Comparison of ENCODE assay signal across 8 mouse cellular contexts in the genomic region with DNA sequence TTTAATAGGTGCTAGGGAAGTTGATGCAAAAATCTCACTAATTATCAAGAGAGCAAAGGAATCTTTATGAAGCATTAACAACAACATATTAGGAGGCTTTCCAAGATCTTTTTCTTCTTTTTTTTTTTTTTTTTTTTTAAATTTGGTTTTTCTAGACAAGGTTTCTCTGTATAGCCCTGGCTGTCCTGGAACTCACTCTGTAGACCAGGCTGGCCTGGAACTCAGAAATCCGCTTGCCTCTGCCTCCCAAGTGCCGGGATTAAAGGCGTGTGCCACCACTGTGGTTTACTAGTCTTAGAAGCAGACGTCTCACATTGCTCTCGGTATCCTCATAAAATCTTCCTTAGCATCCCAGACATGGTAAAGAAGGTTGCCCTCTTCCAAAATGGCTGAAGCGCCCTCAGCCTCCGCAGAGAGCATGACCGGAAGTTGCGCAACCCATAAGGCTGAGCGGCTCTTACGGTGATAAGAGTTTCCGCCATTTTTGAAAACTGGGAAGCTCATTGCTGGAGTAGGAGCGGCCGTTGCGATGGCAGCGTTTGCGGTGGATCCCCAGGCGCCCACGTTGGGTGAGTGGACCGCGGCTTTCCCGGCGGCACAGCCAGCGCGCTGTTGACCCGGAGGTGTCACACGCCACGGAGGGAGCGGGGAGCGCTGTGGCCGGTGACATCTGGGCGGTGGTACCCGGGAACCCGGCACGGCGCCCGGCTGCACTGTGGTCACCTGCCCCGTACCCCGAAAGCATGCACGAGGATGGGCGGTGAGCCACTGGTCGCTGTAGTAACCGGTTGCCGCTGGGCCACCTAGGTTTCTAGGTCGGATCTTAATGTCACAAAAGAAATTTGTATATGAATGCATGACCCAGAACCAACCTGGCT. TPM values are rescaled to one million over a fixed set of nuclear protein-coding genes. Genes with fewer than 3 reads are reported as not detected.
DNase-seq lines count a peak whose midpoint lies in the region; ATAC-seq and TF ChIP-seq lines count a peak whose summit lies in the region.

No protein-coding gene starts in this region.

- H3K4me2 ChIP-seq in CH12.LX (ENCODE audit: insufficient read depth, low read depth, poor library complexity, severe bottlenecking): peak overlapping the region; percentile 53; the same call in 1 of the 2 replicates
- H3K4me2 ChIP-seq in forebrain, embryonic 11.5 days (ENCODE audit: low read depth, low read length, severe bottlenecking): peak overlapping the region; percentile 49
- H3K4me2 ChIP-seq in heart, postnatal 0 days (ENCODE audit: low read depth, low read length): peak overlapping the region; percentile 84
- peak overlapping the region; percentile 69 for H3K4me2 ChIP-seq in liver, embryonic 16.5 days (ENCODE audit: low read depth, low read length)
- H3K4me2 ChIP-seq in neural tube, embryonic 13.5 days: peak overlapping the region; percentile 63

- peak; percentile 98 for ATAC-seq in forebrain, embryonic 11.5 days (replicated peaks; ENCODE audit: low FRiP score)
- peak; percentile 97 for ATAC-seq in heart, postnatal 0 days (ENCODE audit: insufficient read depth, low read depth)
- ATAC-seq in liver, embryonic 16.5 days (ENCODE audit: low read depth): peak; percentile 97
- peak; percentile 99 for ATAC-seq in neural tube, embryonic 13.5 days (ENCODE audit: low read depth)

- no peaks in the 10 kb centered on the region for H3K9me3 ChIP-seq in CH12.LX (replicated peaks; ENCODE audit: low read length)
- H3K9me3 ChIP-seq in forebrain, embryonic 11.5 days (ENCODE audit: control insufficient read depth, low read length): no peaks in the 10 kb centered on the region
- H3K9me3 ChIP-seq in heart, postnatal 0 days (replicated peaks; ENCODE audit: control insufficient read depth, low read length): no peaks in the 10 kb centered on the region
- H3K9me3 ChIP-seq in liver, embryonic 16.5 days (replicated peaks; ENCODE audit: control insufficient read depth, low read length): no peaks in the 10 kb centered on the region
- no peaks in the 10 kb centered on the region for H3K9me3 ChIP-seq in neural tube, embryonic 13.5 days

- H3K79me2 ChIP-seq in CH12.LX (replicated peaks; ENCODE audit: control insufficient read depth, extremely low read depth, insufficient read depth, poor library complexity, severe bottlenecking): peaks cover 25% of the 10 kb centered on the region

- no peak for TF ChIP-seq EP300 in CH12.LX (IDR thresholded peaks at IDR 0.05; ENCODE audit: low read length)
- no peak for TF ChIP-seq EP300 in heart, postnatal 0 days (IDR thresholded peaks at IDR 0.05; ENCODE audit: low read depth)

- peaks cover 2 to 17% of the 10 kb centered on the region in 2 experiments for H3K36me3 ChIP-seq in CH12.LX (replicated peaks in 1 of 2; ENCODE audit: control insufficient read depth in 1 of 2, insufficient read depth in 1 of 2, low read length in 1 of 2)
- no peaks in the 10 kb centered on the region; the same call in 1 of the 2 replicates for H3K36me3 ChIP-seq in forebrain, embryonic 11.5 days (ENCODE audit: control insufficient read depth, insufficient read depth, low read length)
- H3K36me3 ChIP-seq in heart, postnatal 0 days (replicated peaks; ENCODE audit: control insufficient read depth, insufficient read depth, low read length): peaks cover 9% of the 10 kb centered on the region
- H3K36me3 ChIP-seq in liver, embryonic 16.5 days (ENCODE audit: control insufficient read depth, insufficient read depth): peaks cover 8% of the 10 kb centered on the region
- peaks cover 9% of the 10 kb centered on the region for H3K36me3 ChIP-seq in neural tube, embryonic 13.5 days
- H3K36me3 ChIP-seq in testis, adult 2 months (ENCODE audit: control insufficient read depth, insufficient read depth, low read length): peaks cover 4% of the 10 kb centered on the region

- H3K4me3 ChIP-seq in CH12.LX (replicated peaks in 1 of 3; ENCODE audit: low read depth in 2 of 3, low read length in 2 of 3, poor library complexity in 1 of 3): peak overlapping the region; percentile 94 to 97 (median 95)
- H3K4me3 ChIP-seq in forebrain, embryonic 11.5 days (ENCODE audit: low read depth, low read length): peak overlapping the region; percentile 77
- peak overlapping the region; percentile 65 for H3K4me3 ChIP-seq in heart, postnatal 0 days (ENCODE audit: low read depth, low read length)
- H3K4me3 ChIP-seq in liver, embryonic 16.5 days (ENCODE audit: low read depth, low read length): peak overlapping the region; percentile 94
- H3K4me3 ChIP-seq in neural tube, embryonic 13.5 days: peak overlapping the region; percentile 92
- peak overlapping the region; percentile 86 for H3K4me3 ChIP-seq in testis, adult 2 months (ENCODE audit: control insufficient read depth, low read depth, low read length)

- peaks cover 3 to 16% of the 10 kb centered on the region in 2 experiments; a peak in 3 of 4 replicates for H3K4me1 ChIP-seq in CH12.LX (ENCODE audit: control insufficient read depth in 1 of 2, insufficient read depth in 2 of 2)
- H3K4me1 ChIP-seq in forebrain, embryonic 11.5 days (replicated peaks; ENCODE audit: control insufficient read depth, insufficient read depth, low read length): 0 out of 2 replicates have a peak, but pooled peaks cover 2% of the 10 kb centered on the region
- peaks cover 4% of the 10 kb centered on the region; the same call in 1 of the 2 replicates for H3K4me1 ChIP-seq in heart, postnatal 0 days (ENCODE audit: control insufficient read depth, insufficient read depth)
- peaks cover 5% of the 10 kb centered on the region for H3K4me1 ChIP-seq in liver, embryonic 16.5 days (ENCODE audit: control insufficient read depth, low read depth, low read length)
- peaks cover 16% of the 10 kb centered on the region for H3K4me1 ChIP-seq in neural tube, embryonic 13.5 days (replicated peaks)
- no peaks in the 10 kb centered on the region for H3K4me1 ChIP-seq in testis, adult 2 months (ENCODE audit: control insufficient read depth, insufficient read depth, low read length)

- TF ChIP-seq POLR2A in CH12.LX (IDR thresholded peaks at IDR 0.05; ENCODE audit: low read depth, low read length): peak; percentile 79
- TF ChIP-seq POLR2A in testis, adult 2 months (IDR thresholded peaks at IDR 0.05; ENCODE audit: control insufficient read depth, low read depth, low read length): 0 out of 2 replicates have a peak, but pooled peaks have one; percentile 36

- no peak for TF ChIP-seq CTCF in CH12.LX (conservative IDR thresholded peaks at IDR 0.05 in 1 of 2, IDR thresholded peaks at IDR 0.05 in 1 of 2; ENCODE audit: low read depth in 2 of 2, low read length in 2 of 2)
- no peak for TF ChIP-seq CTCF in heart, postnatal 0 days (IDR thresholded peaks at IDR 0.05; ENCODE audit: low read depth)
- no peak for TF ChIP-seq CTCF in testis, adult 2 months (IDR thresholded peaks at IDR 0.05; ENCODE audit: control insufficient read depth, insufficient read depth, insufficient replicate concordance, low read depth, low read length)

- in situ Hi-C loops in CH12.LX (cut with MboI; ENCODE audit: low pct_ligation_motif_present, low pct_unique_long_range_greater_than_20kb, low sequenced_read_pairs): loop anchor here (25.0 kb wide), 1 partner anchor 301 kb away; no protein-coding TSS in a partner anchor

- under 1% methylated on average over 45 of the region's 45 CpGs for WGBS in forebrain, embryonic 11.5 days
- under 1% methylated on average over 45 of the region's 45 CpGs for WGBS in heart, postnatal 0 days
- under 1% methylated on average over 45 of the region's 45 CpGs for WGBS in liver, embryonic 16.5 days (ENCODE audit: insufficient replicate concordance)
- under 1% methylated on average over 45 of the region's 45 CpGs for WGBS in neural tube, embryonic 13.5 days

- H3K27me3 ChIP-seq in CH12.LX (replicated peaks): no peaks in the 10 kb centered on the region
- no peaks in the 10 kb centered on the region for H3K27me3 ChIP-seq in forebrain, embryonic 11.5 days (ENCODE audit: control insufficient read depth, insufficient read depth, low read length)
- no peaks in the 10 kb centered on the region for H3K27me3 ChIP-seq in heart, postnatal 0 days (ENCODE audit: control insufficient read depth, insufficient read depth, low read length)
- no peaks in the 10 kb centered on the region for H3K27me3 ChIP-seq in liver, embryonic 16.5 days (ENCODE audit: control insufficient read depth, insufficient read depth, low read depth, low read length)
- no peaks in the 10 kb centered on the region for H3K27me3 ChIP-seq in neural tube, embryonic 13.5 days
- H3K27me3 ChIP-seq in testis, adult 2 months (ENCODE audit: control insufficient read depth, insufficient read depth, low read length): no peaks in the 10 kb centered on the region

- peak overlapping the region; percentile 54 for H3K27ac ChIP-seq in CH12.LX (ENCODE audit: insufficient read depth, low read depth)
- peak overlapping the region; percentile 63 for H3K27ac ChIP-seq in forebrain, embryonic 11.5 days (ENCODE audit: low read depth, low read length)
- peak overlapping the region; percentile 58 for H3K27ac ChIP-seq in heart, postnatal 0 days (ENCODE audit: low read depth)
- H3K27ac ChIP-seq in liver, embryonic 16.5 days (ENCODE audit: low read length): peak overlapping the region; percentile 77
- peak overlapping the region; percentile 79 for H3K27ac ChIP-seq in neural tube, embryonic 13.5 days (replicated peaks)
- peak overlapping the region; percentile 74 for H3K27ac ChIP-seq in testis, adult 2 months (ENCODE audit: control insufficient read depth, insufficient read depth, low read depth, low read length)

- TF ChIP-seq RAD21 in CH12.LX (IDR thresholded peaks at IDR 0.05; ENCODE audit: low read depth, low read length): no peak

- dilution Hi-C loops in CH12.LX (cut with MboI; ENCODE audit: extremely low pct_ligation_motif_present, extremely low pct_unique_long_range_greater_than_20kb, low sequenced_read_pairs): no loop called here

- H3K9ac ChIP-seq in CH12.LX (ENCODE audit: insufficient read depth, low read depth): peak overlapping the region; percentile 97
- peak overlapping the region; percentile 66 for H3K9ac ChIP-seq in forebrain, embryonic 11.5 days (ENCODE audit: low read length)
- H3K9ac ChIP-seq in heart, postnatal 0 days (replicated peaks; ENCODE audit: low read depth, low read length): peak overlapping the region; percentile 55
- peak overlapping the region; percentile 90 for H3K9ac ChIP-seq in liver, embryonic 16.5 days (ENCODE audit: low read depth, low read length)
- H3K9ac ChIP-seq in neural tube, embryonic 13.5 days: peak overlapping the region; percentile 83

- DNase-seq in CH12.LX (ENCODE audit: extremely low read depth): peak; percentile 88
- DNase-seq in c-Kit-positive CD71-positive TER-119-negative erythroid progenitor cells, embryonic 14.5 days (ENCODE audit: low read depth): peak; percentile 82
- peak; percentile 93 for DNase-seq in forebrain, embryonic 11.5 days (ENCODE audit: low spot score)
- DNase-seq in heart, postnatal 0 days (ENCODE audit: low spot score): peak; percentile 82
- peak; percentile 95 for DNase-seq in kidney, postnatal 4 days

RNA-seq across cellular contexts. Expression of a gene that starts 21.6 kb away (rescaled TPM):
- total RNA-seq in CH12.LX (2012; rRNA removed): 37.9 and 51.0 TPM in 2 replicates
- 134 and 161 TPM in 2 replicates for total RNA-seq in CH12.LX (2014; rRNA removed)
- polyA plus RNA-seq in CH12.LX (2012; ENCODE audit: insufficient read length, low read depth): 49.0 and 53.2 TPM in 2 replicates
- polyA plus RNA-seq in forebrain, embryonic 11.5 days (2014; fragmentation: Nextera tagmentation; extraction: Ambion mirVana): 64.5 and 66.4 TPM in 2 replicates
- total RNA-seq in heart, postnatal 0 days (2014; rRNA removed; ENCODE audit: low replicate concordance): 7.1 and 15.0 TPM in 2 replicates
- polyA plus RNA-seq in heart, postnatal 0 days (2015; fragmentation: Nextera tagmentation; extraction: Ambion mirVana): 9.1 and 10.7 TPM in 2 replicates
- polyA plus RNA-seq in liver, embryonic 16.5 days (2015; fragmentation: Nextera tagmentation; extraction: Ambion mirVana): 21.7 and 26.0 TPM in 2 replicates
- 54.9 and 59.0 TPM in 2 replicates for polyA plus RNA-seq in neural tube, embryonic 13.5 days (2015; fragmentation: Nextera tagmentation; extraction: Ambion mirVana)
- polyA plus RNA-seq in testis, adult 2 months (2012; rRNA removed): 77.9 and 81.7 TPM in 2 replicates

RNA-seq across cellular contexts. Expression of a gene that starts 21.8 kb away (rescaled TPM):
- total RNA-seq in CH12.LX (2012; rRNA removed) (19.0 TPM in 2 replicates), CH12.LX (2014; rRNA removed) (27.3 and 29.8 TPM in 2 replicates)
- 22.7 and 23.1 TPM in 2 replicates for polyA plus RNA-seq in CH12.LX (2012; ENCODE audit: insufficient read length, low read depth)
- polyA plus RNA-seq in forebrain, embryonic 11.5 days (2014; fragmentation: Nextera tagmentation; extraction: Ambion mirVana): 17.7 and 19.6 TPM in 2 replicates
- 5.1 and 11.0 TPM in 2 replicates for total RNA-seq in heart, postnatal 0 days (2014; rRNA removed; ENCODE audit: low replicate concordance)
- 9.1 and 10.3 TPM in 2 replicates for polyA plus RNA-seq in heart, postnatal 0 days (2015; fragmentation: Nextera tagmentation; extraction: Ambion mirVana)
- 4.2 and 4.3 TPM in 2 replicates for polyA plus RNA-seq in liver, embryonic 16.5 days (2015; fragmentation: Nextera tagmentation; extraction: Ambion mirVana)
- 16.2 and 19.2 TPM in 2 replicates for polyA plus RNA-seq in neural tube, embryonic 13.5 days (2015; fragmentation: Nextera tagmentation; extraction: Ambion mirVana)
- polyA plus RNA-seq in testis, adult 2 months (2012; rRNA removed): 11.4 and 11.6 TPM in 2 replicates

RNA-seq across cellular contexts. Expression of a gene that starts 57.4 kb away (rescaled TPM):
- total RNA-seq in CH12.LX (2012; rRNA removed): 3.9 and 4.2 TPM in 2 replicates
- total RNA-seq in CH12.LX (2014; rRNA removed): 6.8 and 7.6 TPM in 2 replicates
- 7.1 and 7.7 TPM in 2 replicates for polyA plus RNA-seq in CH12.LX (2012; ENCODE audit: insufficient read length, low read depth)
- 68.0 and 70.9 TPM in 2 replicates for polyA plus RNA-seq in forebrain, embryonic 11.5 days (2014; fragmentation: Nextera tagmentation; extraction: Ambion mirVana)
- total RNA-seq in heart, postnatal 0 days (2014; rRNA removed; ENCODE audit: low replicate concordance): 55.2 and 90.0 TPM in 2 replicates
- polyA plus RNA-seq in heart, postnatal 0 days (2015; fragmentation: Nextera tagmentation; extraction: Ambion mirVana): 30.4 and 34.5 TPM in 2 replicates
- polyA plus RNA-seq in liver, embryonic 16.5 days (2015; fragmentation: Nextera tagmentation; extraction: Ambion mirVana): 7.2 and 9.0 TPM in 2 replicates
- polyA plus RNA-seq in neural tube, embryonic 13.5 days (2015; fragmentation: Nextera tagmentation; extraction: Ambion mirVana): 90.5 and 104 TPM in 2 replicates
- polyA plus RNA-seq in testis, adult 2 months (2012; rRNA removed): 11.3 and 15.2 TPM in 2 replicates

Comparison
In these comparisons a context has a peak if more than half of its experiments do, and no peak if none do; other contexts are left out.
1. Peak in every context shown above with its lines: DNase-seq, ATAC-seq, H3K4me3 ChIP-seq and H3K27ac ChIP-seq.